Mouse (Mus musculus) cortical plate, adult 2 months (tissue): ENCODE results near the gene Slc25a17.

Experiments used
- CTCF ChIP-seq: fragments of 200-500 bp; IDR thresholded peaks from 2 replicates; pipeline ENCODE4 v1.5.1; 2011; ENCODE audit warnings: mild to moderate bottlenecking, control low read depth, low read length; ENCODE audit not compliant: insufficient read depth; ENCODE audit errors: extremely low read depth
- POLR2A ChIP-seq: fragments of 200-500 bp; IDR thresholded peaks from 2 replicates; pipeline ENCODE4 v1.6.1; 2011; ENCODE audit warnings: mild to moderate bottlenecking, low read length, control low read depth; ENCODE audit not compliant: insufficient read depth; ENCODE audit errors: extremely low read depth

GRCm38 (mm10) chr15:81360345-81361021, at the start of gene Slc25a17:
- no peak for TF ChIP-seq CTCF
- no peak; the same call in 1 of the 2 replicates for TF ChIP-seq POLR2A
